Mouse (Mus musculus) forebrain, embryonic 10.5 days (tissue): ENCODE measurements at regions not wholly inside any gene's neighbourhood (a gene's known extent, or its start where the extent isn't known, plus 50 kb on each side); places are given as distances from the start of the nearest gene placed in this dataset.
"Not testable (repeated sequence)": the region's sequence is repeated elsewhere in the genome, so short reads cannot be mapped to it uniquely, and the experiment has no call there.

Experiments used
- DNase-seq: peaks from one replicate; pipeline ENCODE4 v3.0.0-alpha.2; 2017; ENCODE audit warnings: low spot score; ENCODE audit errors: extremely low spot score
- H3K27ac ChIP-seq: fragments of 300-500 bp; sonication (generic); 2 replicates; pipeline ENCODE4 v1.5.1; 2016; ENCODE audit warnings: mild to moderate bottlenecking
- H3K27me3 ChIP-seq: fragments of 300-500 bp; sonication (generic); 2 replicates; pipeline ENCODE4 v1.6.1; 2016; ENCODE audit warnings: mild to moderate bottlenecking; ENCODE audit not compliant: poor library complexity, severe bottlenecking
- H3K36me3 ChIP-seq: fragments of 300-500 bp; sonication (generic); replicated peaks from 2 replicates; pipeline ENCODE4 v1.6.1; 2016; ENCODE audit warnings: mild to moderate bottlenecking, moderate library complexity
- H3K4me1 ChIP-seq: fragments of 300-500 bp; sonication (generic); 2 replicates; pipeline ENCODE4 v1.6.1; 2016
- H3K4me3 ChIP-seq: fragments of 300-500 bp; sonication (generic); 2 replicates; pipeline ENCODE4 v1.5.1; 2016; ENCODE audit warnings: mild to moderate bottlenecking, moderate library complexity
- H3K9me3 ChIP-seq: fragments of 300-500 bp; sonication (generic); 2 replicates; pipeline ENCODE4 v1.6.1; 2016; ENCODE audit warnings: mild to moderate bottlenecking, moderate library complexity
- WGBS: fragments of 180-500 bp; shearing (Covaris S2); methylation state at CpG from one replicate; pipeline ENCODE4 v1.1.7; 2016; 5-methylcytosine and 5-hydroxymethylcytosine counted together

DNA sequence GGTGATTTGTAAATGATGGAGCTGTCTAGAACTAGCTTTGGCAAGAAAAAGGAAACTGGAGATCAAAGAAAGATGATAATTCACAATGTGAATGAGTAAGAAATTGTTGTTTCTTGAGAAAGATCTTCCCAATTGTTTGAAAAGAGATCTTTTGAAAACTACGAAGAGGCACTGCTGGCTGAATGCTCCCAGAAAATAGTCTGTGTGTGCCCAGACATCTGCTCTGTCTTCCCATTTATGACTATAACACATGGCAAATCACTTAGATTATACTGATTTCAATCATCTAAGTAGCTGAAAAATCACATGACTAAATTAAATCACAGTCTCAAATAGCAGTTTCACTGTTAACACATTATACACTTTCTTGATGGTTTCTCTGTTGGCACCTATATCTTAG, 434.2 kb upstream of the Sema6d start:
- H3K9me3 ChIP-seq = no peaks in the 10 kb centered on the region
- DNase-seq = no peak

DNA sequence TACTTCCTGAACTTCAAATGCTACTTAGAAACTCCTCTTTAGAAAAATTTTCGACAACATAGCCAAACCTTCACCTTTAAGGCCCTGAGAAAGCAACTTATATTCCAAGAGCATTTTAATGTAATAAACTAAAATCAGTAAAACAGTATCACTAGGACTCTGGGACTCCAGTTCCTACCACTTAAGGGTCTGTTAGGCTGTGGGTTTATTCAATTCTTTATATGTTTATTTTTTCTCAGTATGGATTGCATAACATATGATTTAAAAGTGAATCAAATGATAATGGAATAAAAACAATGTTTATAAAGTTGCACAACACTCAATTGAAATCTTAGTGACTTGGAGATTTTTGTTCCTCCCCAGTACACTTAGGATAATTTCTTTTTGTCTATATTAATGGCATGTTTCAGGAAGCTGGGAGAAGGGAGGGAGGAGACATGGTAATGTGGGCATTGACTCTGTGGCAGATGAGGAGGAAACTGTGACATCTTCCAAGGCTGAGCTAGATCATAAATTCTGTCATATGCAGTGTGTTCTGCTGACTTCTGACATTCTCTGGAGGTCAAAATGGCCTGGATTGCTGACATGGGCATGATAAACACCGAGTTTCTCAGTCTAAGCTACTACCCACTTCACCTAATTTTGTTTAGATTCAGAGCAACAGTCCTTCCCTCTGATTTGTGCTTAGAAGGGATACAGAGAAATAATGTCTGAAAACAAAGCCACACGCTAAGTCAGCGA, 401.3 kb upstream of the Sema6d start:
- H3K27ac ChIP-seq = no peak overlapping the region
- no peaks in the 10 kb centered on the region for H3K36me3 ChIP-seq
- no peaks in the 10 kb centered on the region for H3K27me3 ChIP-seq
- DNase-seq = no peak
- no peaks in the 10 kb centered on the region for H3K9me3 ChIP-seq
- H3K4me3 ChIP-seq = no peak overlapping the region
- WGBS = 86% methylated on average over 4 of the region's 4 CpGs
- H3K4me1 ChIP-seq = no peaks in the 10 kb centered on the region

More for the DNA sequence above, 434.2 kb upstream of the Sema6d start:
- no peaks in the 10 kb centered on the region for H3K4me1 ChIP-seq
- no peaks in the 10 kb centered on the region for H3K36me3 ChIP-seq
- no peak overlapping the region for H3K4me3 ChIP-seq
- no peak overlapping the region for H3K27ac ChIP-seq
- WGBS = 87% methylated on average over 1 of the region's 1 CpGs
- no peaks in the 10 kb centered on the region for H3K27me3 ChIP-seq

GRCm38 (mm10) chr2:123689801-123690200, 400.0 kb upstream of the Sema6d start:
- H3K4me3 ChIP-seq = no peak overlapping the region
- no peak overlapping the region for H3K27ac ChIP-seq
- H3K27me3 ChIP-seq = no peaks in the 10 kb centered on the region
- no peaks in the 10 kb centered on the region for H3K9me3 ChIP-seq
- H3K36me3 ChIP-seq = no peaks in the 10 kb centered on the region
- DNase-seq = no peak
- 90% methylated on average over 1 of the region's 1 CpGs for WGBS
- no peaks in the 10 kb centered on the region for H3K4me1 ChIP-seq

DNA sequence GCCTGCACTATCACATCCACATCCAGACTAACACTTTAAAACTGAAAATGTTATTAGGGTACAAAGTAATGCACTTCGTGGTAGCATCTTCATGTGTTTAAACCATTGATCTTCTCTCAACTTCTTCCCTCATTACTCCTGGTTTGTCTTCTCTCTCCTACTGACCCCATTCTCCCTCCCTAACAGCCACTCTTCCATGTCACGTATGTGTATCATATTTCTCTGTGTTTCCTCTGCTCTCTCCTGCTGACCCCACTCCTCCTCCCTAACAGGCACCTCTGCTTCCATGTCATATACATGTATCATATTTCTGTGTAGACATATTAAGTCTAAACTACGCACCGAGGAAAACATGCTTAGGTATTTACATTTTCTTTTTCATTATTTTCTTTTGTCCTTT, 350.1 kb upstream of the Sema6d start:
- 91% methylated on average over 4 of the region's 4 CpGs for WGBS
- Histone ChIP-seq H3K9me3 (no peaks in the 10 kb centered on the region), H3K27me3 (no peaks in the 10 kb centered on the region), H3K4me3 (no peak overlapping the region), H3K36me3 (no peaks in the 10 kb centered on the region), H3K4me1 (no peaks in the 10 kb centered on the region), H3K27ac (no peak overlapping the region)
- no peak for DNase-seq

DNA sequence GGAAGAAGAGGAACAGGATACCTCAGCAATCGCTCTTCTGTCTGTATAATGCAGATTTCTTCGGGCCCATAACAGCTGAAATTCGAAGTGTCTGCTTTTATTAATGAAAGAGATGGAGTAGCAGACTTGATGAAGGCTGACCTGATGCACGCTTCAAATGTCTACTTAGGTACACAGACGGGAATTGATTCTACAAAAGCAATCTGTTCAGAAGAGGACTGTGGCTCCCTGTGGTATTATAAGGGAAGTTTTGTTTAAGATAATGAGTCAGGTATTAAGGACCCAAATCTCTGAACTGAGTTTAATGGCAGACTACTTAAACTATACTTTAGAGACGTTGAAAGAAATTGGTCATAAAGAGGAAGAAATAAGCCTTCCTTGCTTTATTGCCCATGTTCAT, 349.2 kb upstream of the Sema6d start:
- 86% methylated on average over 6 of the region's 6 CpGs for WGBS
- Histone ChIP-seq H3K4me1 (no peaks in the 10 kb centered on the region), H3K27ac (no peak overlapping the region), H3K36me3 (no peaks in the 10 kb centered on the region), H3K9me3 (no peaks in the 10 kb centered on the region), H3K4me3 (no peak overlapping the region), H3K27me3 (no peaks in the 10 kb centered on the region)
- DNase-seq = no peak

- WGBS = 79% methylated on average over 7 of the region's 7 CpGs
- no peak for DNase-seq
- Histone ChIP-seq H3K9me3 (no peaks in the 10 kb centered on the region), H3K4me1 (no peaks in the 10 kb centered on the region), H3K27me3 (no peaks in the 10 kb centered on the region), H3K4me3 (peak overlapping the region; percentile 37), H3K36me3 (no peaks in the 10 kb centered on the region), H3K27ac (no peak overlapping the region)
These were observed 335.5 kb upstream of the Sema6d start for GRCm38 (mm10) chr2:123754220-123754619.

- not testable (repeated sequence) for H3K27ac ChIP-seq, DNase-seq, H3K36me3 ChIP-seq, H3K9me3 ChIP-seq, H3K4me1 ChIP-seq, H3K27me3 ChIP-seq
- peak overlapping the region; percentile 37 for H3K4me3 ChIP-seq
- 38% methylated on average over 21 of the region's 24 CpGs for WGBS
These were observed 334.9 kb upstream of the Sema6d start for GRCm38 (mm10) chr2:123754656-123755499.

GRCm38 (mm10) chr2:123799226-123799786, 290.5 kb upstream of the Sema6d start:
- no peaks in the 10 kb centered on the region for H3K36me3 ChIP-seq
- H3K4me1 ChIP-seq = 0 out of 2 replicates have a peak, but pooled peaks cover 2% of the 10 kb centered on the region
- no peaks in the 10 kb centered on the region for H3K9me3 ChIP-seq
- no peak overlapping the region for H3K4me3 ChIP-seq
- H3K27ac ChIP-seq = no peak overlapping the region
- 86% methylated on average over 3 of the region's 3 CpGs for WGBS
- H3K27me3 ChIP-seq = no peaks in the 10 kb centered on the region
- no peak for DNase-seq

GRCm38 (mm10) chr2:123805646-123806045, 284.1 kb upstream of the Sema6d start:
- H3K36me3 ChIP-seq = no peaks in the 10 kb centered on the region
- no peaks in the 10 kb centered on the region for H3K9me3 ChIP-seq
- WGBS = 74% methylated on average over 2 of the region's 2 CpGs
- H3K27ac ChIP-seq = no peak overlapping the region
- H3K4me3 ChIP-seq = no peak overlapping the region
- H3K4me1 ChIP-seq = no peaks in the 10 kb centered on the region
- no peak for DNase-seq
- H3K27me3 ChIP-seq = no peaks in the 10 kb centered on the region

DNA sequence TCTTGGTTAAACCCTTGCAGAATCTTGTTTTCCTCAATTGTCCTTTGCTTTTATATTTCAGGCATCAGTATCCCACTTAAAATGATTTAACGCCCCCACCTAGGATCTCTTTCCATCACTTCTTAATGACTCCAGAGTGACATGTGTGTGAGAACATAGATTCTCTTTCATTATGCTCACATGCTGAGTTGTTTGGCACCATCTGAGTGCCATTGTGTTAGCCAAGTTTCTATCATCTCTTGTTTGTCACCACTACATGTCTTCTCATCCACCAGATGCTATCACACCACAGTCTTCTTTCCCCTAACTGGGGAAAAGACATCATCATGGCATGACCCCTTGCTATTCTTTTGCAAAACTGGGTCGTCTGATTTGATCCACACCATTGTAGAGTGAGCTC, 283.4 kb upstream of the Sema6d start:
- 83% methylated on average over 2 of the region's 2 CpGs for WGBS
- H3K4me1 ChIP-seq = no peaks in the 10 kb centered on the region
- H3K4me3 ChIP-seq = no peak overlapping the region
- no peaks in the 10 kb centered on the region for H3K9me3 ChIP-seq
- DNase-seq = no peak
- no peaks in the 10 kb centered on the region for H3K27me3 ChIP-seq
- H3K27ac ChIP-seq = no peak overlapping the region
- no peaks in the 10 kb centered on the region for H3K36me3 ChIP-seq

- WGBS = 54% methylated on average over 15 of the region's 15 CpGs
- no peaks in the 10 kb centered on the region for H3K36me3 ChIP-seq
- peaks cover 16% of the 10 kb centered on the region for H3K4me1 ChIP-seq
- no peaks in the 10 kb centered on the region for H3K27me3 ChIP-seq
- H3K27ac ChIP-seq = peak overlapping the region; percentile 74
- no peaks in the 10 kb centered on the region for H3K9me3 ChIP-seq
- peak; percentile 22 for DNase-seq
- peak overlapping the region; percentile 18; the same call in 1 of the 2 replicates for H3K4me3 ChIP-seq
These were observed 276.4 kb upstream of the Sema6d start for GRCm38 (mm10) chr2:123813182-123813949.

DNA sequence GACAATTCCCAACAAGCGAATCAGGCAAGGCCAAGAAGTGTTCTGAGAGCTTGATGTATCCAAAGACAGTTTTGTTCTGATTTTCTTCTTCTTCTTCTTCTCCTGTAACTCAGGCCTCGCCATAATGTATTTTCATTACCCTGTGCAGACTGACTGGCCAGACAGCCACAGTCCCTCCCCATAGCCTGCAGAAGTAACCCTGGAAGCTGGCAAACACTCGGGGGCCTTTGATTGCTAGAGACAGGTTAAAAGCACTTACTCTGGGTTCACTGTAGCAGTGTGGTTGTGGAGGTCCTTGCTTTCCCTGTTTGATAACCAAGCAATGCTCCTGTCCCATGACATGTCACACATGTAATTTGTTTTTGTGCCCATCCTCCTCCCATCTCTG, 275.8 kb upstream of the Sema6d start:
- Histone ChIP-seq H3K27me3 (no peaks in the 10 kb centered on the region), H3K4me1 (peaks cover 16% of the 10 kb centered on the region), H3K36me3 (no peaks in the 10 kb centered on the region), H3K9me3 (no peaks in the 10 kb centered on the region), H3K4me3 (no peak overlapping the region; the same call in 1 of the 2 replicates), H3K27ac (peak overlapping the region; percentile 74)
- WGBS = 48% methylated on average over 3 of the region's 3 CpGs
- DNase-seq = no peak
